Mouse (Mus musculus) ES-Bruce4 (cell line): ENCODE measurements around the gene Zdhhc13.

Experiments used
- CTCF ChIP-seq: IDR thresholded peaks from one replicate; pipeline ENCODE4 v1.8.1; 2011; ENCODE audit warnings: low read depth, low read length
- POLR2A ChIP-seq: IDR thresholded peaks from one replicate; pipeline ENCODE4 v1.8.1; 2011; ENCODE audit warnings: low read length; ENCODE audit not compliant: insufficient read depth

DNA sequence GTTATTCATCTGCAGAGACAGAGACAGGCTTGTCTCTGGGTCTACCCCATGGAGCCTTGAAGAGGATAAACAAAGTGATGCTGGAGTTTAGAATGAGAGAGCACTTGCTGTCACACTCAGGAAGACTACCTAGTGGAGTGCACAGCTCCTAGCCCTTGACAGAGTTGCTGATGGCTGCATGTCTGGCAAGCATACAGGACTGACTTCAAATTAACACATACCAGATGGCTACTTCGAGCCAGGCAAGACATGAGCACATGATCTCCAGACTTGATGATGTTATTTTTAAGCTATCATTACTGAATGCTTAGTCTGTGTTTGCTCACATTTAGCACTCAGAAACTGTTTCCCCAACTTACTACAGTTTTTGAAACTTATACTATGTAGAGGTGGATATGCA is 19.1 kb upstream of the Zdhhc13 start:
- TF ChIP-seq CTCF (no peak), POLR2A (no peak)
